Mouse (Mus musculus): ENCODE measurements around the gene Aqp2. TPM values are rescaled to one million over a fixed set of nuclear protein-coding genes. Genes with fewer than 3 reads are reported as not detected.

Gene Aqp2
- polyA plus RNA-seq, 2 experiments, result not detected

DNA sequence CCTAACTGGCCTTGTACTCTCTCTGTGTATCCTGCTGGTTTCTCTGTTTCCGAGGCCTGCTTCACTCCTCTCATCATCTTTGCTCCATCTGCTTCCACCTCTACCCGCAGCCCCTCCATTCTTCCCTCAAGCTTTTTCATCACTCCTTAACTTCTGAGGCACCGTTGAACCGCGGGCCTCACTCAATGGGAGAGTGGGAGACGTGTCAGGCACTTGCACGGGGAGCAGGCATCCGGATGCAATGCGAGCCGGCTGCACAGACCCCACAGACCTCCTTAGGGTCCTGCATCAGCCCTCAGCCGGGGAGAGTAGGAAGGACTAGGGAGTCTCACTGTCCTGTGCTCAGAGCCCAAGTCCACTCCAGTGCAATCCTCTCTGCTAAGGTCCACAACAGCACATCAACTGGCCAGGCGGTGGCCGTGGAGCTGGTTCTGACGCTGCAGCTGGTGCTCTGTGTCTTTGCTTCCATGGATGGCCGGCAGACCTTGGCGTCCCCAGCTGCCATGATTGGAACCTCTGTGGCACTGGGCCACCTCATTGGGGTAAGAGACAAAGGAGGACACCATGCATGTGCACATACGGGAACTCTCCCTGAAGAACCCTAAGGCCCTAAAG, 23.5 kb downstream of the Aqp2 start:
- peaks cover under 1% of the 10 kb centered on the region for H3K4me1 ChIP-seq (ENCODE audit: control insufficient read depth, insufficient read depth, low read length)
- H3K4me3 ChIP-seq (replicated peaks; ENCODE audit: low read length), result no peak overlapping the region
- DNase-seq (ENCODE audit: low spot score) (no peak), ATAC-seq (ENCODE audit: low FRiP score, low read depth) (no peak)
- H3K27me3 ChIP-seq (ENCODE audit: control insufficient read depth, insufficient read depth, low read length), result no peaks in the 10 kb centered on the region
- H3K4me2 ChIP-seq (replicated peaks; ENCODE audit: low read depth, low read length, severe bottlenecking), result no peak overlapping the region
- H3K9me3 ChIP-seq (ENCODE audit: control insufficient read depth, low read length), result no peaks in the 10 kb centered on the region
- no peaks in the 10 kb centered on the region for H3K36me3 ChIP-seq (ENCODE audit: control insufficient read depth, insufficient read depth, low read length)
- TF ChIP-seq POLR2A (IDR thresholded peaks at IDR 0.05; ENCODE audit: borderline replicate concordance, extremely low read depth, insufficient read depth, insufficient read length), result no peak
- H3K9ac ChIP-seq (ENCODE audit: low read depth, low read length, severe bottlenecking), result no peak overlapping the region
- WGBS, result 62% methylated on average over 17 of the region's 17 CpGs
- no peak overlapping the region for H3K27ac ChIP-seq (replicated peaks; ENCODE audit: low read depth, low read length)

DNA sequence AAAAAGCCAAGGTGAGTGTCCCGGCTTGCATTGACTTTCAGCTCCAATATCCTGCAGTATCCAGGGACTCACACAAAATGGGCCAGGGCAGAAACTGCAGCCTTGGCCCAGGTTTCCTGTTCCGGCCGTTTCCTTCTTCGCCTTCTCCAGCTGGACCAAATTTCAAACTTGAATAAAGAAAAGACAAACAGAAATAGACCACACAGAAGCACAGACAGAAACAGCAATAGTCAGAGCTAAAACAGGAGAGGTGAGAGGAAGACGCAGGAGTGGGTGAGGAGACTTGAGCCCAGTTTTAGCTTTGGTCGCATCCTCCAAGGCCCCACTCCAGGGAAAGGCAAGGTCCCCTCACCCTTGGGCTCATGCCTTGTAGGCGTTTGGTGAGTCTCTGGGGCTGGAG, 24.4 kb downstream of the Aqp2 start:
- ATAC-seq (ENCODE audit: low FRiP score, low read depth) (no peak), DNase-seq (ENCODE audit: low spot score) (no peak)
- H3K4me1 ChIP-seq (ENCODE audit: control insufficient read depth, insufficient read depth, low read length), result peaks cover 8% of the 10 kb centered on the region
- no peak overlapping the region for H3K4me3 ChIP-seq (replicated peaks; ENCODE audit: low read length)
- no peak overlapping the region for H3K27ac ChIP-seq (replicated peaks; ENCODE audit: low read depth, low read length)
- no peaks in the 10 kb centered on the region for H3K36me3 ChIP-seq (ENCODE audit: control insufficient read depth, insufficient read depth, low read length)
- H3K9me3 ChIP-seq (ENCODE audit: control insufficient read depth, low read length), result no peaks in the 10 kb centered on the region
- no peak overlapping the region for H3K4me2 ChIP-seq (replicated peaks; ENCODE audit: low read depth, low read length, severe bottlenecking)
- H3K27me3 ChIP-seq (ENCODE audit: control insufficient read depth, insufficient read depth, low read length), result no peaks in the 10 kb centered on the region
- no peak for TF ChIP-seq POLR2A (IDR thresholded peaks at IDR 0.05; ENCODE audit: borderline replicate concordance, extremely low read depth, insufficient read depth, insufficient read length)
- WGBS, result 77% methylated on average over 7 of the region's 7 CpGs
- H3K9ac ChIP-seq (ENCODE audit: low read depth, low read length, severe bottlenecking), result no peak overlapping the region

DNA sequence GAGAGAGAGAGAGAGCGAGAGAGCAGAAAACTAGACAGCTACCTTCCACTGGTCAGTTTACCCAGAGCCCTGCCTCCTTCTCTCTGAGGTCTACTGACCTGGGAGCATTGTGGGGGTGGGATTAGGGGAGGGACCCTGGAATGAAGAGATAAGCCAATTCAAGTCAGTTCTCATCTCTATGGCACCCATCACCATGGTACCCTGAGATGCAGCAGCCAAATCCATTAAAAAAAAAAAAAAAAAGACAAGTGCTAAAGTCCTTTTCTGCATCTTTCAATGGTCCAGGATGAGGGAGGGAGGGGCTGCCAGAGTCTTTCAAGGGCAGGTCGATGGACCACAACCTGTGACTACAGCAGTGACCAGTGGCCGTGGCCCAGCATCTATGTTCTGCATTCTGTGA, 26.7 kb downstream of the Aqp2 start:
- no peak overlapping the region for H3K27ac ChIP-seq (replicated peaks; ENCODE audit: low read depth, low read length)
- H3K4me1 ChIP-seq (ENCODE audit: control insufficient read depth, insufficient read depth, low read length), result peaks cover 8% of the 10 kb centered on the region
- no peak overlapping the region for H3K4me3 ChIP-seq (replicated peaks; ENCODE audit: low read length)
- no peaks in the 10 kb centered on the region for H3K9me3 ChIP-seq (ENCODE audit: control insufficient read depth, low read length)
- no peak for DNase-seq (ENCODE audit: low spot score)
- H3K36me3 ChIP-seq (ENCODE audit: control insufficient read depth, insufficient read depth, low read length), result no peaks in the 10 kb centered on the region
- 69% methylated on average over 3 of the region's 3 CpGs for WGBS
- no peaks in the 10 kb centered on the region for H3K27me3 ChIP-seq (ENCODE audit: control insufficient read depth, insufficient read depth, low read length)
- no peak for ATAC-seq (ENCODE audit: low FRiP score, low read depth)
- no peak overlapping the region for H3K4me2 ChIP-seq (replicated peaks; ENCODE audit: low read depth, low read length, severe bottlenecking)
- no peak overlapping the region for H3K9ac ChIP-seq (ENCODE audit: low read depth, low read length, severe bottlenecking)
- no peak for TF ChIP-seq POLR2A (IDR thresholded peaks at IDR 0.05; ENCODE audit: borderline replicate concordance, extremely low read depth, insufficient read depth, insufficient read length)

DNA sequence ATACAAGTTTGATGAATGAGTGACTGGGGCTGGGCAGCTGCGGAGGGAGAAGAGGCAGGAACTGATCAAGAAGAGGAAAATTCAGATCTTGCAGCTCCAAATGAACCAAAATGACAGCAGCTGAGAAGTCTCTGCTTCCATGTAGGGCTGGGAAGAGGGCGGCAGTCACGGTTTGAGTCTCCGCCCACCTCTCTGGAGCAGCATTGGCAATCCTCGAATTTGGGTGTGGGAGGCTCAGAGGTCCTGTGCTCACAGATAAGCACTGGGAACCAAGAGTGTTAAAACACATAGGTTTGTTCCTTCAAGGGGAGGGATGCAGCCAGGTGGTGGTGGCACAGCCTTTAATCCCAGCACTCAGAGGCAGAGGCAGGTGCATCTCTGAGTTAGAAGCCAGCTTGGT, 27.7 kb downstream of the Aqp2 start:
- DNase-seq (ENCODE audit: low spot score) (no peak), ATAC-seq (ENCODE audit: low FRiP score, low read depth) (no peak)
- no peak overlapping the region for H3K9ac ChIP-seq (ENCODE audit: low read depth, low read length, severe bottlenecking)
- H3K4me3 ChIP-seq (replicated peaks; ENCODE audit: low read length), result no peak overlapping the region
- 33% methylated on average over 5 of the region's 5 CpGs for WGBS
- H3K27ac ChIP-seq (replicated peaks; ENCODE audit: low read depth, low read length), result no peak overlapping the region
- H3K36me3 ChIP-seq (ENCODE audit: control insufficient read depth, insufficient read depth, low read length), result no peaks in the 10 kb centered on the region
- TF ChIP-seq POLR2A (IDR thresholded peaks at IDR 0.05; ENCODE audit: borderline replicate concordance, extremely low read depth, insufficient read depth, insufficient read length), result no peak
- H3K4me2 ChIP-seq (replicated peaks; ENCODE audit: low read depth, low read length, severe bottlenecking), result no peak overlapping the region
- no peaks in the 10 kb centered on the region for H3K9me3 ChIP-seq (ENCODE audit: control insufficient read depth, low read length)
- no peaks in the 10 kb centered on the region for H3K27me3 ChIP-seq (ENCODE audit: control insufficient read depth, insufficient read depth, low read length)
- H3K4me1 ChIP-seq (ENCODE audit: control insufficient read depth, insufficient read depth, low read length), result peaks cover 8% of the 10 kb centered on the region

DNA sequence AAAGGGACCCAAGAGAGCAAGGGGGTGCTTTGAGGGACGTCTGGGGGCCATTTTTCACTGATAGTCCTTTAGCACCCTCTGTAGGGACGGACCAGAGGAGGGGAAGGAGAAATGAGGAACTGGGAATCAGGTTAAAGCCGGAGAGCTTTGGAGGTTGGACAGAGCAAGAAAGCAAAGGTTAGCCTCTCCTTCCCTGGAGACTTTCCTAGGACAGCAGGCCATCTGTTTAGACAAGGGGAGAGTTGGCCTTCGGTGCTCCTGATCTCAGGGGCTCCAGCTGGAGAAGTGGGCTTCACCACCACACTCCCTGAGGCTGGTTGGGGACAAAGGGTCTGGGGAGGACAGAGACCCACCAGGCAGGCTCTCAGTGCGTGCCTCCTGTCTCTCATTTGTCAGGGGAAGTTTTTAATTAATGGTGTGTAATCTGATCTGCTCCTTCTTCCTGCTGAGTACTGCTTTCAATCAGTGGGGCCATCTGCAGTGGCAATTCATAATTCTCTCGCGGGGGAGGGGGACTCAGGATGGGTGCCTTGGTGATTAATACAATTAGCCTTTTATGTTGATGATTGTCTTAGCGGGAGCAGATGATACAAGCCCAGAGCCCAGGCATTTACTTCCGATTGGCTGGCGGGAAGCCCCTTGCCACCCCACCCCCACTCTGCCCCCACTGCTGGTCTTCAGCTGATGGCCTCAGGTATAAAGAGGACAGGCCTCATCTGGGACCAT, 28.7 kb downstream of the Aqp2 start:
- H3K27me3 ChIP-seq (ENCODE audit: control insufficient read depth, insufficient read depth, low read length), result no peaks in the 10 kb centered on the region
- H3K9ac ChIP-seq (ENCODE audit: low read depth, low read length, severe bottlenecking), result no peak overlapping the region
- no peaks in the 10 kb centered on the region for H3K9me3 ChIP-seq (ENCODE audit: control insufficient read depth, low read length)
- H3K4me3 ChIP-seq (replicated peaks; ENCODE audit: low read length), result no peak overlapping the region
- no peak for ATAC-seq (ENCODE audit: low FRiP score, low read depth)
- no peak overlapping the region for H3K27ac ChIP-seq (replicated peaks; ENCODE audit: low read depth, low read length)
- no peaks in the 10 kb centered on the region for H3K36me3 ChIP-seq (ENCODE audit: control insufficient read depth, insufficient read depth, low read length)
- DNase-seq (ENCODE audit: low spot score), result no peak
- H3K4me1 ChIP-seq (ENCODE audit: control insufficient read depth, insufficient read depth, low read length), result peaks cover 8% of the 10 kb centered on the region
- 12% methylated on average over 10 of the region's 10 CpGs for WGBS
- H3K4me2 ChIP-seq (replicated peaks; ENCODE audit: low read depth, low read length, severe bottlenecking), result no peak overlapping the region
- TF ChIP-seq POLR2A (IDR thresholded peaks at IDR 0.05; ENCODE audit: borderline replicate concordance, extremely low read depth, insufficient read depth, insufficient read length), result no peak

Data from limb, embryonic 14.5 days (tissue).